Mouse (Mus musculus) forebrain, embryonic 15.5 days (tissue): Measurements from ENCODE around the gene Zdbf2. TPM values are rescaled to one million over a fixed set of nuclear protein-coding genes. Genes with fewer than 3 reads are reported as not detected.
"Not testable (repeated sequence)": the region's sequence is repeated elsewhere in the genome, so short reads cannot be mapped to it uniquely, and the experiment has no call there.

Experiments
- ATAC-seq: fragments of 200-750 bp; cut with Nextera tagmentation; replicated peaks from 2 replicates; pipeline ENCODE4 v1.8.0; 2017; ENCODE audit warnings: mild to moderate bottlenecking, moderate TSS enrichment, moderate library complexity
- H3K27ac ChIP-seq: fragments of 300-500 bp; sonication (generic); replicated peaks from 2 replicates; pipeline ENCODE4 v1.5.1; 2015; ENCODE audit warnings: mild to moderate bottlenecking, inconsistent platforms
- H3K27me3 ChIP-seq: fragments of 300-500 bp; sonication (generic); 2 replicates; pipeline ENCODE4 v1.6.1; 2015; ENCODE audit warnings: inconsistent platforms
- H3K36me3 ChIP-seq: fragments of 300-500 bp; sonication (generic); 2 replicates; pipeline ENCODE4 v1.6.1; 2015; ENCODE audit warnings: mild to moderate bottlenecking, inconsistent platforms
- H3K4me1 ChIP-seq: fragments of 300-500 bp; sonication (generic); 2 replicates; pipeline ENCODE4 v1.6.1; 2015; ENCODE audit warnings: inconsistent platforms
- H3K4me2 ChIP-seq: fragments of 300-500 bp; sonication (generic); replicated peaks from 2 replicates; pipeline ENCODE4 v1.6.1; 2015; ENCODE audit warnings: mild to moderate bottlenecking, inconsistent platforms
- H3K4me3 ChIP-seq: fragments of 300-500 bp; sonication (generic); 2 replicates; pipeline ENCODE4 v1.5.1; 2015; ENCODE audit warnings: mild to moderate bottlenecking, inconsistent platforms
- H3K9ac ChIP-seq: fragments of 300-500 bp; sonication (generic); replicated peaks from 2 replicates; pipeline ENCODE4 v1.6.1; 2015; ENCODE audit warnings: mild to moderate bottlenecking, inconsistent platforms
- H3K9me3 ChIP-seq: fragments of 300-500 bp; sonication (generic); 2 replicates; pipeline ENCODE4 v1.6.1; 2016; ENCODE audit warnings: inconsistent platforms
- WGBS: fragments of 180-500 bp; shearing (Covaris S2); methylation state at CpG from one replicate; pipeline ENCODE4 v1.1.7; 2015; ENCODE audit warnings: mixed read lengths; 5-methylcytosine and 5-hydroxymethylcytosine counted together
- microRNA-seq: library from miRNA; unstranded; fragments of <30 nt; microRNA quantifications from one replicate; pipeline ENCODE4, GENCODE M21; 2016
- polyA plus RNA-seq: library from polyadenylated mRNA; unstranded; fragments of >200 nt; fragmentation: Nextera tagmentation; extraction: Ambion mirVana; gene quantifications from 2 replicates; pipeline ENCODE4 v1.2.1, GENCODE M21; 2015

The Zdbf2 gene
- polyA plus RNA-seq, 1 experiment from 2014 or later = 34.8 TPM

- 41% methylated on average over 15 of the region's 15 CpGs for WGBS
- H3K27me3 ChIP-seq = peaks cover 59% of the 10 kb centered on the region
- no peaks in the 10 kb centered on the region for H3K9me3 ChIP-seq
- H3K36me3 ChIP-seq = no peaks in the 10 kb centered on the region
- H3K9ac ChIP-seq = no peak overlapping the region
- H3K27ac ChIP-seq = no peak overlapping the region
- H3K4me1 ChIP-seq = no peaks in the 10 kb centered on the region
- no peak overlapping the region for H3K4me2 ChIP-seq
- ATAC-seq = no peak
- no peak overlapping the region for H3K4me3 ChIP-seq
Observed at GRCm38 (mm10) chr1:63266716-63267115, 6.3 kb upstream of the Zdbf2 start.

GRCm38 (mm10) chr1:63272125-63272675, 865 bp upstream of the Zdbf2 start:
- Histone ChIP-seq H3K27me3 (peaks cover 55% of the 10 kb centered on the region), H3K4me1 (no peaks in the 10 kb centered on the region), H3K9me3 (no peaks in the 10 kb centered on the region), H3K4me2 (peak overlapping the region; percentile 50), H3K27ac (peak overlapping the region; percentile 76), H3K9ac (peak overlapping the region; percentile 57), H3K36me3 (no peaks in the 10 kb centered on the region), H3K4me3 (peak overlapping the region; percentile 53)
- ATAC-seq = no peak
- WGBS = 12% methylated on average over 8 of the region's 8 CpGs

DNA sequence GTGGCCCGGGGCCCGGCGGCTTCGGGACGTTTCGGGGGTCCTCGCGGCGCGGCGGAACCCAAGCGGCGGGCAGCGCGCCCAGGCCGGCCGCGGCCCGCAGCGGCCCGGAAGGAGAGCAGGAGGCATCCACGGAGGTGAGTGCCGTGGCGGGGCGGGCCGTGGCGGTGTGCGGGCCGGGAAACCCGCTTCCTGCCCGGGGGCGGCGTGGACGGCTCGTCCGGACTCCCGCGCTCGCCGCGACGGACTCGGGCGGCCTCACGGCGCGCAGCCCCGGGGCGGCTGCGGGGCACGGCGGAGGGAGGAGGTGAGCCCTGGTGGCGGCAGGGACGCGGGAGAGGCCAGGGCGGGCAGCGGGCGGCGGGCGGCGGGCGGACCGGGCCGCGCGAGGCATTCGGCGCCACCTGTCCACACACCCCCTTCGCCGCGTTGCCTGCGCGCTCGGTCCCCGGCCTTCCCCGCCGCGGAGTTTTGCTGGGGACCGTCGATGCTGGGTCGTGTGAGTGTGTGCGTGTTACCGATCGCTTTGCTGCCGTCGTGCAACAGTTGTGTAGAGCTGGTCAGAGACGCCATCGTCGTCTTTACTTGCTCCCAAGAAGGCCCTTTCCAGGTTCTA, 380 bp downstream of the Zdbf2 start:
- WGBS = under 1% methylated on average over 84 of the region's 89 CpGs
- peak; percentile 62 for ATAC-seq
- peak overlapping the region; percentile 76 for H3K27ac ChIP-seq
- H3K4me3 ChIP-seq = peak overlapping the region; percentile 53
- H3K9ac ChIP-seq = peak overlapping the region; percentile 57
- no peaks in the 10 kb centered on the region for H3K4me1 ChIP-seq
- H3K4me2 ChIP-seq = peak overlapping the region; percentile 50
- no peaks in the 10 kb centered on the region for H3K36me3 ChIP-seq
- H3K9me3 ChIP-seq = no peaks in the 10 kb centered on the region
- peaks cover 56% of the 10 kb centered on the region for H3K27me3 ChIP-seq

- Histone ChIP-seq H3K27me3 (peaks cover 51% of the 10 kb centered on the region), H3K4me2 (peak overlapping the region; percentile 50), H3K9ac (peak overlapping the region; percentile 57), H3K36me3 (no peaks in the 10 kb centered on the region), H3K4me3 (peak overlapping the region; percentile 53), H3K4me1 (no peaks in the 10 kb centered on the region), H3K9me3 (no peaks in the 10 kb centered on the region), H3K27ac (0 out of 2 replicates have a peak overlapping the region, but pooled peaks have one; percentile 76)
- no peak for ATAC-seq
- 5% methylated on average over 19 of the region's 19 CpGs for WGBS
Observed at GRCm38 (mm10) chr1:63274046-63274730, 1.1 kb downstream of the Zdbf2 start.

DNA sequence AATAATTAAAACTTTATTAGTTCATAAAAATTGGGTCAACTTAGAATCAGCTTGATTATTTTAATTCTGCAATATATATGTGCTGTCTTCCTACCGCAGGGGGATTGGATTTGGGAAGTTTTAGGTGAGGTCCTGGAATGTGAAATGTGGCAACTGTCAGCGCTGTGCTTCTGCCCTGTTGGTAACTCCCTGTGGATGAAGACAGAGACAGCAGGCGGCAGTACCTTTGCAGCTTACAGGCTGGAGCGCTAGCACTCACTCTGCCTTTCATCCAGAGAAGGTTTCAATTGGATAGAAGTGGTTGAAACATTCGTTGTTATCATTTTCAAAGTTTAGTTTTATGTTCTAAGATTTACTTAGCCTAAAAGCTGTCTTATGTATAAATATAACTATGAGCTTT, 5.0 kb downstream of the Zdbf2 start:
- Histone ChIP-seq H3K27ac (no peak overlapping the region), H3K4me3 (no peak overlapping the region), H3K27me3 (peaks cover 27% of the 10 kb centered on the region; the same call in 1 of the 2 replicates), H3K4me2 (no peak overlapping the region), H3K9ac (no peak overlapping the region), H3K9me3 (no peaks in the 10 kb centered on the region), H3K4me1 (no peaks in the 10 kb centered on the region), H3K36me3 (no peaks in the 10 kb centered on the region)
- WGBS = 25% methylated on average over 5 of the region's 5 CpGs
- ATAC-seq = no peak

GRCm38 (mm10) chr1:63293965-63294364, 20.9 kb downstream of the Zdbf2 start:
- no peak for ATAC-seq
- Histone ChIP-seq H3K27ac (no peak overlapping the region), H3K4me3 (no peak overlapping the region), H3K9me3 (no peaks in the 10 kb centered on the region), H3K9ac (no peak overlapping the region), H3K27me3 (no peaks in the 10 kb centered on the region), H3K4me1 (no peaks in the 10 kb centered on the region), H3K4me2 (no peak overlapping the region), H3K36me3 (no peaks in the 10 kb centered on the region)
- 4% methylated on average over 7 of the region's 7 CpGs for WGBS

DNA sequence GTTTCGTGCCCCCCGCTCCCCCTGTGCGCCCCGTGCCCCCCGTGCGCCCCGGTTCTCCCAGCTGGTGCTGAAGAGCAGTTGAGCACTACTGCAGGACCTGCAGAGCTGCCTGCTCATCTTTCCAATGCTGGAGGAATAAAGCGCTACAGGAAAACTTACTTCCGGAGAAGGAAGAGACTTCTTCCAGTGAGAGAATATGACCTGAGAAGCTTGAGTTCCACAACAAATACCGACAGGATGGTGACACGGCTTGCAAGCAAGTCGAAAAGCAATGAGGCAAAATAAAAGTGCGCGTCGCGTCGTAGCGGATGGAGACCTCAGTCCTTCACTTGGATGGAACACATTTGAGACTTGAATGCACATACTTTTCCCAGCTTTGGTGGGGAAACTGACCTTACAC, 36.6 kb downstream of the Zdbf2 start:
- H3K27me3 ChIP-seq = peaks cover 3% of the 10 kb centered on the region; the same call in 1 of the 2 replicates
- H3K36me3 ChIP-seq = peaks cover 11% of the 10 kb centered on the region
- no peaks in the 10 kb centered on the region for H3K9me3 ChIP-seq
- H3K9ac ChIP-seq = no peak overlapping the region
- H3K4me2 ChIP-seq = peak overlapping the region; percentile 25; the same call in 1 of the 2 replicates
- no peak for ATAC-seq
- H3K27ac ChIP-seq = no peak overlapping the region
- 46% methylated on average over 18 of the region's 18 CpGs for WGBS
- peaks cover 3% of the 10 kb centered on the region; the same call in 1 of the 2 replicates for H3K4me1 ChIP-seq
- no peak overlapping the region for H3K4me3 ChIP-seq

- H3K9ac ChIP-seq, H3K4me3 ChIP-seq, H3K36me3 ChIP-seq, H3K4me1 ChIP-seq, H3K9me3 ChIP-seq, H3K27me3 ChIP-seq, ATAC-seq, H3K4me2 ChIP-seq, H3K27ac ChIP-seq: not testable (repeated sequence)
- WGBS = 59% methylated on average over 12 of the region's 12 CpGs
Observed at GRCm38 (mm10) chr1:63323565-63324132, 50.6 kb downstream of the Zdbf2 start.

Small RNA genes lying within 50 kb of the gene (microRNA-seq; reads per million reads assigned to microRNA genes)
- 1.1 reads per million for gene Gm24513

Other genes with a start within 250 kb of the Zdbf2 start
- 9.0 and 9.3 TPM in 2 replicates for gene Ino80d, start 158.6 kb upstream of the Zdbf2 start, polyA plus RNA-seq
- gene Eef1b2, start 96.4 kb upstream of the Zdbf2 start, polyA plus RNA-seq = 438 and 464 TPM in 2 replicates
- 116 and 118 TPM in 2 replicates for gene Ndufs1, start 96.4 kb upstream of the Zdbf2 start, polyA plus RNA-seq
- gene Gpr1, start 58.7 kb upstream of the Zdbf2 start, polyA plus RNA-seq = 0.33 and 0.34 TPM in 2 replicates
- 10.2 and 10.6 TPM in 2 replicates for gene Adam23, start 172.6 kb downstream of the Zdbf2 start, polyA plus RNA-seq